Mouse (Mus musculus): ENCODE measurements around the gene T2. TPM values are rescaled to one million over a fixed set of nuclear protein-coding genes. Genes with fewer than 3 reads are reported as not detected.
"Not testable (repeated sequence)": the region's sequence is repeated elsewhere in the genome, so short reads cannot be mapped to it uniquely, and the experiment has no call there.

Gene T2
- total RNA-seq, 2 experiments from 2014 or later: 0.47 TPM; not detected in 1

- no peak for DNase-seq (ENCODE audit: extremely low spot score in 1 of 2, low spot score in 2 of 2)
- intact Hi-C loops (cut with DNase I): no loop called here
Observed at GRCm38 (mm10) chr17:8406285-8406684, 50.5 kb downstream of the T2 start.

GRCm38 (mm10) chr17:8408002-8408401 is 52.2 kb downstream of the T2 start:
- DNase-seq (ENCODE audit: extremely low spot score in 1 of 2, low spot score in 2 of 2); intact Hi-C loops (cut with DNase I): not testable (repeated sequence)

GRCm38 (mm10) chr17:8408589-8409295 is 53.0 kb downstream of the T2 start:
- intact Hi-C loops (cut with DNase I): no loop called here
- no peak for DNase-seq (ENCODE audit: extremely low spot score in 1 of 2, low spot score in 2 of 2)

GRCm38 (mm10) chr17:8410330-8410729 is 54.5 kb downstream of the T2 start:
- no peak for DNase-seq (ENCODE audit: extremely low spot score in 1 of 2, low spot score in 2 of 2)
- intact Hi-C loops (cut with DNase I): no loop called here

GRCm38 (mm10) chr17:8413656-8414055 is 57.9 kb downstream of the T2 start:
- intact Hi-C loops (cut with DNase I): no loop called here
- no peak for DNase-seq (ENCODE audit: extremely low spot score in 1 of 2, low spot score in 2 of 2)

GRCm38 (mm10) chr17:8415533-8415932 is 59.7 kb downstream of the T2 start:
- intact Hi-C loops (cut with DNase I): no loop called here
- no peak for DNase-seq (ENCODE audit: extremely low spot score in 1 of 2, low spot score in 2 of 2)

- DNase-seq (ENCODE audit: extremely low spot score in 1 of 2, low spot score in 2 of 2): no peak
- intact Hi-C loops (cut with DNase I): no loop called here
Observed at GRCm38 (mm10) chr17:8416865-8417264, 61.1 kb downstream of the T2 start.

- intact Hi-C loops (cut with DNase I): loop anchor here (5.0 kb wide), 1 partner anchor 33 kb away; no protein-coding TSS in a partner anchor
- no peak for DNase-seq (ENCODE audit: extremely low spot score in 1 of 2, low spot score in 2 of 2)
Observed at GRCm38 (mm10) chr17:8420739-8421138, 64.9 kb downstream of the T2 start.

- intact Hi-C loops (cut with DNase I): loop anchor here (5.0 kb wide), 1 partner anchor 34 kb away; no protein-coding TSS in a partner anchor
Observed at GRCm38 (mm10) chr17:8421517-8421916, 65.7 kb downstream of the T2 start.

GRCm38 (mm10) chr17:8423283-8423682 is 67.5 kb downstream of the T2 start:
- DNase-seq (ENCODE audit: extremely low spot score in 1 of 2, low spot score in 2 of 2): no peak
- intact Hi-C loops (cut with DNase I): loop anchor here (5.0 kb wide), 1 partner anchor 36 kb away; no protein-coding TSS in a partner anchor

More at GRCm38 (mm10) chr17:8421517-8421916, 65.7 kb downstream of the T2 start:
- DNase-seq (ENCODE audit: extremely low spot score in 1 of 2, low spot score in 2 of 2): no peak

- intact Hi-C loops (cut with DNase I): no loop called here
- no peak for DNase-seq (ENCODE audit: extremely low spot score in 1 of 2, low spot score in 2 of 2)
Observed at GRCm38 (mm10) chr17:8429436-8429835, 73.6 kb downstream of the T2 start.

- no peak for DNase-seq (ENCODE audit: extremely low spot score in 1 of 2, low spot score in 2 of 2)
- intact Hi-C loops (cut with DNase I): no loop called here
Observed at GRCm38 (mm10) chr17:8429896-8430295, 74.1 kb downstream of the T2 start.

- DNase-seq (ENCODE audit: extremely low spot score in 1 of 2, low spot score in 2 of 2): no peak
Observed at GRCm38 (mm10) chr17:8432179-8432800, 76.5 kb downstream of the T2 start.

GRCm38 (mm10) chr17:8433121-8433977 is 77.6 kb downstream of the T2 start:
- no peak for DNase-seq (ENCODE audit: extremely low spot score in 1 of 2, low spot score in 2 of 2)
- intact Hi-C loops (cut with DNase I): no loop called here

More at GRCm38 (mm10) chr17:8432179-8432800, 76.5 kb downstream of the T2 start:
- intact Hi-C loops (cut with DNase I): no loop called here

GRCm38 (mm10) chr17:8433978-8434960 is 78.5 kb downstream of the T2 start, which contains the start of gene T:
TSS of gene T (plus strand) at chr17:8434423.
- intact Hi-C loops (cut with DNase I): no loop called here
- peak in 1 of 2 experiments; percentile 39 for DNase-seq (ENCODE audit: extremely low spot score in 1 of 2, low spot score in 2 of 2)

GRCm38 (mm10) chr17:8436184-8436583 is 80.4 kb downstream of the T2 start:
- DNase-seq (ENCODE audit: extremely low spot score in 1 of 2, low spot score in 2 of 2): no peak
- intact Hi-C loops (cut with DNase I): no loop called here

GRCm38 (mm10) chr17:8444062-8444461 is 88.3 kb downstream of the T2 start:
- intact Hi-C loops (cut with DNase I): no loop called here
- no peak for DNase-seq (ENCODE audit: extremely low spot score in 1 of 2, low spot score in 2 of 2)

GRCm38 (mm10) chr17:8447676-8448192 is 91.9 kb downstream of the T2 start:
- intact Hi-C loops (cut with DNase I): no loop called here
- DNase-seq (ENCODE audit: extremely low spot score in 1 of 2, low spot score in 2 of 2): no peak
